Mouse (Mus musculus): Measurements from ENCODE around the gene Naaladl2.

GRCm38 (mm10) chr3:24942170-24942569 lies 201.9 kb downstream of the Naaladl2 start:
- TF ChIP-seq CTCF (conservative IDR thresholded peaks at IDR 0.05; ENCODE audit: low read length) (no peak), NANOG (IDR thresholded peaks at IDR 0.05; ENCODE audit: borderline replicate concordance, low read length) (no peak), POU5F1 (IDR thresholded peaks at IDR 0.05; ENCODE audit: borderline replicate concordance, low read length) (no peak)
